Mouse (Mus musculus) kidney, adult 2 months (tissue): ENCODE results near the gene Ptch1.

Experiments used
- CTCF ChIP-seq: fragments of 200-500 bp; conservative IDR thresholded peaks from 2 replicates; pipeline ENCODE4 v1.5.1; 2011; ENCODE audit warnings: low read depth, mild to moderate bottlenecking, control low read depth, low read length, moderate library complexity, mixed read lengths; ENCODE audit not compliant: insufficient read depth, insufficient read length
- POLR2A ChIP-seq: fragments of 200-500 bp; IDR thresholded peaks from one replicate; pipeline ENCODE4 v1.6.1; 2011; ENCODE audit warnings: low read depth, low read length, control low read depth

GRCm38 (mm10) chr13:63543459-63543858 is 29.9 kb downstream of the Ptch1 start:
- TF ChIP-seq CTCF: no peak
- no peak for TF ChIP-seq POLR2A
